In genomic region chr8:128646456-128646855, GRCm38 (mm10) we compare ENCODE assay signal across 22 mouse cellular contexts. TPM values are rescaled to one million over a fixed set of nuclear protein-coding genes. Genes with fewer than 3 reads are reported as not detected.
DNase-seq lines count a peak whose midpoint lies in the region; ATAC-seq and TF ChIP-seq lines count a peak whose summit lies in the region.
"Had no signal": no experiment of that assay in that cellular context is flagged by ENCODE, and none has a peak within 500 bp of the region (broad histone marks: within the 10 kb centered on the region; RNA-seq: fewer than 3 reads in every experiment).

No protein-coding gene starts in this region.

- no peak overlapping the region for H3K4me2 ChIP-seq in CH12.LX (ENCODE audit: insufficient read depth, low read depth, poor library complexity, severe bottlenecking)
- H3K4me2 ChIP-seq: embryonic facial prominence, embryonic 13.5 days; forebrain, embryonic 12.5 days; forebrain, embryonic 15.5 days; heart, embryonic 11.5 days; hindbrain, embryonic 12.5 days; hindbrain, embryonic 15.5 days had no signal

- TF ChIP-seq POLR2A in CH12.LX (IDR thresholded peaks at IDR 0.05; ENCODE audit: low read depth, low read length), result no peak

- no peak overlapping the region for H3K27ac ChIP-seq in CH12.LX (ENCODE audit: insufficient read depth, low read depth)
- H3K27ac ChIP-seq: embryonic facial prominence, embryonic 10.5 days; embryonic facial prominence, embryonic 13.5 days; forebrain, embryonic 12.5 days; forebrain, embryonic 15.5 days; heart, adult 2 months; hindbrain, embryonic 12.5 days; hindbrain, embryonic 15.5 days had no signal

- no peaks in the 10 kb centered on the region for H3K27me3 ChIP-seq in CH12.LX (replicated peaks)
- H3K27me3 ChIP-seq: embryonic facial prominence, embryonic 13.5 days; forebrain, embryonic 12.5 days; forebrain, embryonic 15.5 days; hindbrain, embryonic 12.5 days; hindbrain, embryonic 15.5 days had no signal

- no peak overlapping the region for H3K9ac ChIP-seq in CH12.LX (ENCODE audit: insufficient read depth, low read depth)
- H3K9ac ChIP-seq: embryonic facial prominence, embryonic 13.5 days; forebrain, embryonic 12.5 days; forebrain, embryonic 15.5 days; hindbrain, embryonic 12.5 days; hindbrain, embryonic 15.5 days had no signal

- no peak for TF ChIP-seq EP300 in CH12.LX (IDR thresholded peaks at IDR 0.05; ENCODE audit: low read length)

- peak; percentile 69 for ATAC-seq in megakaryocyte, adult 5-6 weeks (ENCODE audit: poor library complexity, severe bottlenecking)
- ATAC-seq in megakaryocyte-erythroid progenitor cell, adult 5-6 weeks (replicated peaks; ENCODE audit: low FRiP score, low TSS enrichment, poor library complexity, severe bottlenecking), result no peak
- ATAC-seq: forebrain, embryonic 15.5 days had no signal

- in situ Hi-C loops in CH12.LX (cut with MboI; ENCODE audit: low pct_ligation_motif_present, low pct_unique_long_range_greater_than_20kb, low sequenced_read_pairs), result no loop called here

- H3K36me3 ChIP-seq in CH12.LX (replicated peaks in 1 of 2; ENCODE audit: control insufficient read depth in 1 of 2, insufficient read depth in 1 of 2, low read length in 1 of 2), result no peaks in the 10 kb centered on the region
- H3K36me3 ChIP-seq: embryonic facial prominence, embryonic 10.5 days; embryonic facial prominence, embryonic 13.5 days; forebrain, embryonic 12.5 days; forebrain, embryonic 15.5 days; hindbrain, embryonic 12.5 days; hindbrain, embryonic 15.5 days had no signal

- peaks cover 18 to 79% of the 10 kb centered on the region in 2 experiments; a peak in 3 of 4 replicates for H3K4me1 ChIP-seq in CH12.LX (ENCODE audit: control insufficient read depth in 1 of 2, insufficient read depth in 2 of 2)
- H3K4me1 ChIP-seq: embryonic facial prominence, embryonic 13.5 days; forebrain, embryonic 12.5 days; forebrain, embryonic 15.5 days; hindbrain, embryonic 12.5 days; hindbrain, embryonic 15.5 days had no signal

- intact Hi-C loops in left cerebral cortex, postnatal 36 days (cut with DNase I), result no loop called here

- H3K9me3 ChIP-seq in CH12.LX (replicated peaks; ENCODE audit: low read length), result no peaks in the 10 kb centered on the region
- H3K9me3 ChIP-seq: embryonic facial prominence, embryonic 10.5 days; embryonic facial prominence, embryonic 13.5 days; forebrain, embryonic 12.5 days; forebrain, embryonic 15.5 days; hindbrain, embryonic 12.5 days; hindbrain, embryonic 15.5 days had no signal

- no peaks in the 10 kb centered on the region for H3K79me2 ChIP-seq in CH12.LX (replicated peaks; ENCODE audit: control insufficient read depth, extremely low read depth, insufficient read depth, poor library complexity, severe bottlenecking)

- no peak for DNase-seq in CH12.LX (ENCODE audit: extremely low read depth)
- DNase-seq in natural killer cell, adult 2 months (ENCODE audit: low spot score in 2 of 2), result peak; percentile 73 to 88
- DNase-seq in embryo, embryonic 10.5 days (ENCODE audit: low spot score), result no peak
- no peak for DNase-seq in left cerebral cortex, postnatal 36 days (ENCODE audit: low spot score in 2 of 2)
- DNase-seq: adrenal gland, adult 2 months; adrenal gland, postnatal 14 days; cerebellum, adult 11 months; cerebellum, adult 2 months; cerebellum, adult 9-11 months; cerebellum, postnatal 25 days; embryo, embryonic 11 days; heart, adult 2 months had no signal

- no peak for TF ChIP-seq RAD21 in CH12.LX (IDR thresholded peaks at IDR 0.05; ENCODE audit: low read depth, low read length)

- no peak for TF ChIP-seq CTCF in CH12.LX (conservative IDR thresholded peaks at IDR 0.05 in 1 of 2, IDR thresholded peaks at IDR 0.05 in 1 of 2; ENCODE audit: low read depth in 2 of 2, low read length in 2 of 2)

- dilution Hi-C loops in CH12.LX (cut with MboI; ENCODE audit: extremely low pct_ligation_motif_present, extremely low pct_unique_long_range_greater_than_20kb, low sequenced_read_pairs), result no loop called here

- H3K4me3 ChIP-seq in CH12.LX (replicated peaks in 1 of 3; ENCODE audit: low read depth in 2 of 3, low read length in 2 of 3, poor library complexity in 1 of 3), result no peak overlapping the region
- H3K4me3 ChIP-seq: embryonic facial prominence, embryonic 10.5 days; embryonic facial prominence, embryonic 13.5 days; erythroblast, embryonic 14.5 days; forebrain, embryonic 12.5 days; forebrain, embryonic 15.5 days; heart, adult 2 months; hindbrain, embryonic 12.5 days; hindbrain, embryonic 15.5 days had no signal

TF ChIP-seq in CH12.LX, 34 proteins besides CTCF, POLR2A, EP300 and RAD21:
- TF ChIP-seq SIN3A (IDR thresholded peaks at IDR 0.05; ENCODE audit: low read length) (no peak), NELFE (IDR thresholded peaks at IDR 0.05; ENCODE audit: low read depth, low read length) (no peak), CHD1 (IDR thresholded peaks at IDR 0.05; ENCODE audit: low read depth, low read length) (no peak), ZMIZ1 (IDR thresholded peaks at IDR 0.05; ENCODE audit: low read depth, low read length) (no peak), MXI1 (IDR thresholded peaks at IDR 0.05; ENCODE audit: low read depth, low read length) (no peak), MAX (IDR thresholded peaks at IDR 0.05; ENCODE audit: low read length) (0 out of 2 replicates have a peak, but pooled peaks have one; percentile 20), MYC (IDR thresholded peaks at IDR 0.05; ENCODE audit: low read depth, low read length) (no peak), ELF1 (IDR thresholded peaks at IDR 0.05; ENCODE audit: low read depth, low read length) (no peak), SMC3 (IDR thresholded peaks at IDR 0.05; ENCODE audit: low read depth, low read length) (no peak), E2F4 (IDR thresholded peaks at IDR 0.05; ENCODE audit: insufficient replicate concordance, low read depth, low read length) (no peak), MEF2A (IDR thresholded peaks at IDR 0.05; ENCODE audit: borderline replicate concordance, low read depth, low read length) (no peak), USF2 (conservative IDR thresholded peaks at IDR 0.05; ENCODE audit: low read depth, low read length) (no peak), RCOR1 (conservative IDR thresholded peaks at IDR 0.05; ENCODE audit: low read depth, low read length) (no peak), BHLHE40 (IDR thresholded peaks at IDR 0.05; ENCODE audit: low read depth, low read length) (no peak), IRF4 (IDR thresholded peaks at IDR 0.05; ENCODE audit: low read depth, low read length) (0 out of 2 replicates have a peak, but pooled peaks have one; percentile 16), JUND (conservative IDR thresholded peaks at IDR 0.05; ENCODE audit: low read depth, low read length) (0 out of 2 replicates have a peak, but pooled peaks have one; percentile 18), ZNF384 (IDR thresholded peaks at IDR 0.05; ENCODE audit: low read depth, low read length) (no peak), JUN (IDR thresholded peaks at IDR 0.05; ENCODE audit: insufficient read depth, low read depth, low read length) (no peak), TBP (conservative IDR thresholded peaks at IDR 0.05; ENCODE audit: low read depth, low read length) (no peak), ZKSCAN1 (IDR thresholded peaks at IDR 0.05; ENCODE audit: borderline replicate concordance, low read depth, low read length) (no peak), MAZ (IDR thresholded peaks at IDR 0.05; ENCODE audit: low read depth, low read length) (no peak), NRF1 (IDR thresholded peaks at IDR 0.05; ENCODE audit: low read depth, low read length) (no peak), HCFC1 (IDR thresholded peaks at IDR 0.05; ENCODE audit: low read depth, low read length) (peak; percentile 17; the same call in 1 of the 2 replicates), POLR2AphosphoS2 (IDR thresholded peaks at IDR 0.05; ENCODE audit: low read depth, low read length) (no peak), MAFK (IDR thresholded peaks at IDR 0.05; ENCODE audit: insufficient replicate concordance, low read length) (no peak), USF1 (IDR thresholded peaks at IDR 0.05; ENCODE audit: low read depth, low read length) (no peak), UBTF (IDR thresholded peaks at IDR 0.05; ENCODE audit: low read depth, low read length) (no peak), TCF12 (IDR thresholded peaks at IDR 0.05; ENCODE audit: low read depth, low read length) (0 out of 2 replicates have a peak, but pooled peaks have one; percentile 16), GABPA (IDR thresholded peaks at IDR 0.05; ENCODE audit: insufficient replicate concordance, low read depth, low read length) (no peak), PAX5 (IDR thresholded peaks at IDR 0.05; ENCODE audit: low read length) (no peak), ETS1 (conservative IDR thresholded peaks at IDR 0.05; ENCODE audit: low read depth, low read length) (peak; percentile 56), KAT2A (IDR thresholded peaks at IDR 0.05; ENCODE audit: insufficient replicate concordance, low read length) (no peak), CHD2 (IDR thresholded peaks at IDR 0.05; ENCODE audit: low read length) (no peak), ZC3H11A (IDR thresholded peaks at IDR 0.05; ENCODE audit: low read depth, low read length) (no peak)
TF ChIP-seq in CH12.LX: peak in this region for 6.

RNA-seq across cellular contexts. Expression of gene Itgb1, which starts 39.0 kb away (rescaled TPM):
- 62.4 and 68.9 TPM in 2 replicates for total RNA-seq in CH12.LX (2012; rRNA removed)
- 127 and 135 TPM in 2 replicates for total RNA-seq in CH12.LX (2014; rRNA removed)
- 160 and 172 TPM in 2 replicates for polyA plus RNA-seq in CH12.LX (2012; ENCODE audit: insufficient read length, low read depth)
- total RNA-seq in megakaryocyte, adult 5-6 weeks (2015), result 87.8 and 94.6 TPM in 2 replicates
- 162 and 167 TPM in 2 replicates for total RNA-seq in megakaryocyte, adult 5-6 weeks (2017)
- 65.5 and 79.9 TPM in 2 replicates for total RNA-seq in megakaryocyte-erythroid progenitor cell, adult 5-6 weeks (2014; fragmentation: Nextera tagmentation)
- total RNA-seq in megakaryocyte-erythroid progenitor cell, adult 5-6 weeks (2017), result 164 and 180 TPM in 2 replicates
- total RNA-seq in left cerebral cortex, postnatal 36 days (2021), result 10 to 100 TPM; 49.4 to 51.1 TPM

Comparison
In these comparisons a context has a peak if more than half of its experiments do, and no peak if none do; other contexts are left out.
1. DNase-seq: peak in natural killer cell, adult 2 months (2 of 2); none in CH12.LX (single experiment), embryo, embryonic 10.5 days (single experiment) and left cerebral cortex, postnatal 36 days (0 of 2).